Mouse (Mus musculus): ENCODE data around the gene Fchsd2. TPM values are rescaled to one million over a fixed set of nuclear protein-coding genes. Genes with fewer than 3 reads are reported as not detected.

Fchsd2 gene
- total and polyA plus RNA-seq, 2 experiments = 8.9 to 43.0 TPM

DNA sequence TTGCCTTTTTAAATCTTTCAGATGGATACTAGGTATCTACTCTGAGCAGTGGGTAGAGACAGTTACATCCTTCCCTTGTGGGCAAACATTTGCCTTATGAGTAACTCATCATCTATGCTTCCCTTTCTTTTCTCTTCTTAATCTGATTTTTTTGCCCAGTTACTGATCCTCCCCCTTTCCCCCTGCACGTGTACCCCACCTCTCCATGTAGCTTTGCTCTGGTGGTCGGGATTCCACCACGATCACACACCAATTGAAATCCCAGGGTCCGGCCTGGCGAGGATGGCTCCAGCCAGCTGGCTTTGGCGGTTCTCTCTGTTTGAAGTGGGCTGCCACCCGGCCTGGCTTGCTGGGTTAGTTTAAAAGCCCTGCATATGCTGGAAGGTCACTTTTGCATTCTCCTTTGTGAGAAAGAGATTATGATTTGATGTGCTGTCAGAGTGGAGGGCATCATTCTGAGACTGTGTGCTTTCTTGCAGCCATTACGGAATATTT is 17.2 kb downstream of the Fchsd2 start:
- H3K4me1 ChIP-seq (ENCODE audit: control insufficient read depth, insufficient read depth, low read length) = peaks cover 17% of the 10 kb centered on the region
- DNase-seq (ENCODE audit: extremely low read depth, low read depth, low spot score) = no peak
- 13% methylated on average over 8 of the region's 8 CpGs for WGBS
- peaks cover 18% of the 10 kb centered on the region for H3K36me3 ChIP-seq (ENCODE audit: control insufficient read depth, insufficient read depth, low read length)
- H3K9ac ChIP-seq (ENCODE audit: low read depth, low read length) = peak overlapping the region; percentile 90
- no peaks in the 10 kb centered on the region for H3K27me3 ChIP-seq (ENCODE audit: control insufficient read depth, insufficient read depth, low read length)
- TF ChIP-seq POLR2A (IDR thresholded peaks at IDR 0.05; ENCODE audit: extremely low read depth, insufficient read depth, low read length) (no peak), CTCF (IDR thresholded peaks at IDR 0.05; ENCODE audit: low read depth, low read length) (no peak)
- H3K27ac ChIP-seq (replicated peaks; ENCODE audit: insufficient read depth, low read depth, low read length) = peak overlapping the region; percentile 82
- H3K79me2 ChIP-seq (ENCODE audit: control insufficient read depth, insufficient read depth, low read length) = peaks cover 10% of the 10 kb centered on the region; the same call in 1 of the 2 replicates
- H3K4me3 ChIP-seq (ENCODE audit: insufficient read depth, low read depth, low read length) = peak overlapping the region; percentile 84

- no peak for TF ChIP-seq CTCF (IDR thresholded peaks at IDR 0.05; ENCODE audit: low read depth, low read length)
- no peak for TF ChIP-seq POLR2A (IDR thresholded peaks at IDR 0.05; ENCODE audit: extremely low read depth, insufficient read depth, low read length)
- Histone ChIP-seq H3K27ac (replicated peaks; ENCODE audit: insufficient read depth, low read depth, low read length) (no peak overlapping the region), H3K36me3 (ENCODE audit: control insufficient read depth, insufficient read depth, low read length) (peaks cover 44% of the 10 kb centered on the region), H3K4me1 (ENCODE audit: control insufficient read depth, insufficient read depth, low read length) (peaks cover 6% of the 10 kb centered on the region; the same call in 1 of the 2 replicates), H3K9ac (ENCODE audit: low read depth, low read length) (no peak overlapping the region), H3K4me3 (ENCODE audit: insufficient read depth, low read depth, low read length) (no peak overlapping the region), H3K27me3 (ENCODE audit: control insufficient read depth, insufficient read depth, low read length) (no peaks in the 10 kb centered on the region), H3K79me2 (ENCODE audit: control insufficient read depth, insufficient read depth, low read length) (peaks cover 20% of the 10 kb centered on the region; the same call in 1 of the 2 replicates)
- 92% methylated on average over 3 of the region's 3 CpGs for WGBS
- no peak for DNase-seq (ENCODE audit: extremely low read depth, low read depth, low spot score)
Observed at GRCm38 (mm10) chr7:101113410-101113809, 20.7 kb downstream of the Fchsd2 start.

DNA sequence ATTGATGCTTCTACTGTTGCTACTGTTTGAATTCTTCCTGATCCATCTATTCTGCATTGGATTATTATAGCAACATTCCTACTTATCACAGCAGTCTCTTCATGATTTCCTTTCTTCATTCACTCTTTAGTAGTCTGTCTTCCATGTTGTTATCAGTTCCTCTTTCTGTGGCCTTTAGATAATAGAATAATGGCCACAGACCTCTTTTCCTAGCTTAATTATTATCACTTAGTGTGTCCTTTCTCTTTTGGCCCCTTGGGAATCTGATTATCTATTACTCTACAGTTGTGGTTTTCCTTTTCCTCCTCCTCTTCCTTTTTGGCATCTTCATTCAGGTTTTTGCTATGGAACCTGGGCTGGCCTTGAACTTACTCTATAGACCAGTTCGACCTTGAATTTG is 21.7 kb downstream of the Fchsd2 start:
- Histone ChIP-seq H3K27me3 (ENCODE audit: control insufficient read depth, insufficient read depth, low read length) (no peaks in the 10 kb centered on the region), H3K79me2 (ENCODE audit: control insufficient read depth, insufficient read depth, low read length) (peaks cover 23% of the 10 kb centered on the region; the same call in 1 of the 2 replicates), H3K4me3 (ENCODE audit: insufficient read depth, low read depth, low read length) (no peak overlapping the region), H3K4me1 (ENCODE audit: control insufficient read depth, insufficient read depth, low read length) (peaks cover 6% of the 10 kb centered on the region; the same call in 1 of the 2 replicates), H3K36me3 (ENCODE audit: control insufficient read depth, insufficient read depth, low read length) (peaks cover 45% of the 10 kb centered on the region), H3K9ac (ENCODE audit: low read depth, low read length) (no peak overlapping the region), H3K27ac (replicated peaks; ENCODE audit: insufficient read depth, low read depth, low read length) (no peak overlapping the region)
- DNase-seq (ENCODE audit: extremely low read depth, low read depth, low spot score) = no peak
- WGBS = 78% methylated on average over 1 of the region's 1 CpGs
- no peak for TF ChIP-seq CTCF (IDR thresholded peaks at IDR 0.05; ENCODE audit: low read depth, low read length)
- TF ChIP-seq POLR2A (IDR thresholded peaks at IDR 0.05; ENCODE audit: extremely low read depth, insufficient read depth, low read length) = no peak

- H3K79me2 ChIP-seq (ENCODE audit: control insufficient read depth, insufficient read depth, low read length) = peaks cover 31% of the 10 kb centered on the region; the same call in 1 of the 2 replicates
- 76% methylated on average over 7 of the region's 7 CpGs for WGBS
- no peaks in the 10 kb centered on the region for H3K27me3 ChIP-seq (ENCODE audit: control insufficient read depth, insufficient read depth, low read length)
- H3K27ac ChIP-seq (replicated peaks; ENCODE audit: insufficient read depth, low read depth, low read length) = no peak overlapping the region
- no peak overlapping the region for H3K9ac ChIP-seq (ENCODE audit: low read depth, low read length)
- H3K36me3 ChIP-seq (ENCODE audit: control insufficient read depth, insufficient read depth, low read length) = peaks cover 46% of the 10 kb centered on the region
- TF ChIP-seq POLR2A (IDR thresholded peaks at IDR 0.05; ENCODE audit: extremely low read depth, insufficient read depth, low read length) = no peak
- TF ChIP-seq CTCF (IDR thresholded peaks at IDR 0.05; ENCODE audit: low read depth, low read length) = no peak
- H3K4me3 ChIP-seq (ENCODE audit: insufficient read depth, low read depth, low read length) = no peak overlapping the region
- DNase-seq (ENCODE audit: extremely low read depth, low read depth, low spot score) = no peak
- peaks cover 9% of the 10 kb centered on the region; the same call in 1 of the 2 replicates for H3K4me1 ChIP-seq (ENCODE audit: control insufficient read depth, insufficient read depth, low read length)
Observed at GRCm38 (mm10) chr7:101119391-101119790, 26.7 kb downstream of the Fchsd2 start.

DNA sequence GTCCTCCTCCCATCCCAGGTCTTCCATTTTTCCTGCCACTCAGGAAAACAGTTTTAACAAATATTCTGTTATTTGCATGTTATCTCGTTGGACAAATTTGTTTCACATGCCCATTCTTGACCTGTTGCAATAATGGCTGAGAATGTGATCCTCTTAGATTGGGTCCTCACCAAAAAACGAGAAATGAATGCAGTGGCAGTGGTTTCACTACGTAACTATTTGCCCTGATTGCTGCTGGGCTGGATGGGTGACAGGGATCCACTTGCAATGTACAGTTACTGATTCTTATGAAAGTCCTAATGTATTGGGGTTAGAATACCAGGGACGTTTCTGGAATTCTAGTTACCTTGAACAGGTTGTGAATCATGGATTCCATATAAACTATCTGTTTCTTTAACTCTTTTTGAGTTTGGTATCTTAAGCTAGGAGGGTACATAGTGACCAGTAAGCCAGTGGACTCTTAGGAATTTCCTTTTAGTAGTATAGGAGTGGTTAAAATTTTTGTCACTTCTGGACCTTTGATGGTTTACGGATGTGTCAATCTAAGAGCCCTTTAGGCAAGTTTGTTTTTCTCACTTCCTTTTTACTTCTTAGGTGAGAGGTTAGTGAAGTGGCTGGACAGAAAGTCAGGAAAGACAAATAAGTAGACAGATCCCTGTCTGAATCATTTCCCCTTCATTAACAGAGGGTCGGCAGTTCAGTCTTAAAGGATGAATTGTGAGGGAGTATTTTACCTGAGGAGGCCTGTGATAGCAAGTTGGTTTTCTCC is 31.1 kb downstream of the Fchsd2 start:
- 39% methylated on average over 6 of the region's 6 CpGs for WGBS
- peaks cover 22% of the 10 kb centered on the region for H3K36me3 ChIP-seq (ENCODE audit: control insufficient read depth, insufficient read depth, low read length)
- H3K4me3 ChIP-seq (ENCODE audit: insufficient read depth, low read depth, low read length) = no peak overlapping the region
- peaks cover 31% of the 10 kb centered on the region; the same call in 1 of the 2 replicates for H3K79me2 ChIP-seq (ENCODE audit: control insufficient read depth, insufficient read depth, low read length)
- H3K4me1 ChIP-seq (ENCODE audit: control insufficient read depth, insufficient read depth, low read length) = peaks cover 10% of the 10 kb centered on the region; the same call in 1 of the 2 replicates
- H3K27ac ChIP-seq (replicated peaks; ENCODE audit: insufficient read depth, low read depth, low read length) = no peak overlapping the region
- H3K27me3 ChIP-seq (ENCODE audit: control insufficient read depth, insufficient read depth, low read length) = no peaks in the 10 kb centered on the region
- no peak for TF ChIP-seq POLR2A (IDR thresholded peaks at IDR 0.05; ENCODE audit: extremely low read depth, insufficient read depth, low read length)
- TF ChIP-seq CTCF (IDR thresholded peaks at IDR 0.05; ENCODE audit: low read depth, low read length) = no peak
- no peak for DNase-seq (ENCODE audit: extremely low read depth, low read depth, low spot score)
- H3K9ac ChIP-seq (ENCODE audit: low read depth, low read length) = no peak overlapping the region
